Mouse (Mus musculus) limb, embryonic 12.5 days (tissue): ENCODE measurements around the gene Nmd3. TPM values are rescaled to one million over a fixed set of nuclear protein-coding genes. Genes with fewer than 3 reads are reported as not detected.
A peak's percentile ranks its signal among the peaks of the same experiment; 100 is the strongest.

Source experiments
- ATAC-seq: fragments of 200-750 bp; cut with Nextera tagmentation; 2 replicates; pipeline ENCODE4 v1.8.0; 2017; ENCODE audit warnings: low read depth, moderate TSS enrichment; ENCODE audit not compliant: insufficient number of reproducible peaks, insufficient read depth, low FRiP score, low TSS enrichment
- H3K27ac ChIP-seq: fragments of 300-500 bp; sonication (generic); 2 replicates; pipeline ENCODE4 v1.5.1; 2016; ENCODE audit warnings: mild to moderate bottlenecking, moderate library complexity
- H3K27me3 ChIP-seq: fragments of 300-500 bp; sonication (generic); 2 replicates; pipeline ENCODE4 v1.6.1; 2016; ENCODE audit warnings: mild to moderate bottlenecking, moderate library complexity
- H3K36me3 ChIP-seq: fragments of 300-500 bp; sonication (generic); 2 replicates; pipeline ENCODE4 v1.6.1; 2016; ENCODE audit warnings: mild to moderate bottlenecking, moderate library complexity
- H3K4me1 ChIP-seq: fragments of 300-500 bp; sonication (generic); replicated peaks from 2 replicates; pipeline ENCODE4 v1.6.1; 2016
- H3K4me2 ChIP-seq: fragments of 300-500 bp; sonication (generic); 2 replicates; pipeline ENCODE4 v1.6.1; 2016; ENCODE audit warnings: mild to moderate bottlenecking, moderate library complexity
- H3K4me3 ChIP-seq: fragments of 300-500 bp; sonication (generic); replicated peaks from 2 replicates; pipeline ENCODE4 v1.5.1; 2016; ENCODE audit warnings: mild to moderate bottlenecking
- H3K9ac ChIP-seq: fragments of 300-500 bp; sonication (generic); replicated peaks from 2 replicates; pipeline ENCODE4 v1.6.1; 2016; ENCODE audit warnings: mild to moderate bottlenecking, moderate library complexity
- H3K9me3 ChIP-seq: fragments of 300-500 bp; sonication (generic); 2 replicates; pipeline ENCODE4 v1.6.1; 2016; ENCODE audit warnings: mild to moderate bottlenecking, moderate library complexity
- WGBS: fragments of 180-500 bp; shearing (Covaris S2); methylation state at CpG from one replicate; pipeline ENCODE4 v1.1.7; 2016; 5-methylcytosine and 5-hydroxymethylcytosine counted together
- polyA plus RNA-seq: library from polyadenylated mRNA; unstranded; fragments of >200 nt; fragmentation: Nextera tagmentation; extraction: Ambion mirVana; gene quantifications from 2 replicates; pipeline ENCODE4 v1.2.1, GENCODE M21; 2016

The Nmd3 gene
- polyA plus RNA-seq, 1 experiment from 2014 or later = 127 TPM

DNA sequence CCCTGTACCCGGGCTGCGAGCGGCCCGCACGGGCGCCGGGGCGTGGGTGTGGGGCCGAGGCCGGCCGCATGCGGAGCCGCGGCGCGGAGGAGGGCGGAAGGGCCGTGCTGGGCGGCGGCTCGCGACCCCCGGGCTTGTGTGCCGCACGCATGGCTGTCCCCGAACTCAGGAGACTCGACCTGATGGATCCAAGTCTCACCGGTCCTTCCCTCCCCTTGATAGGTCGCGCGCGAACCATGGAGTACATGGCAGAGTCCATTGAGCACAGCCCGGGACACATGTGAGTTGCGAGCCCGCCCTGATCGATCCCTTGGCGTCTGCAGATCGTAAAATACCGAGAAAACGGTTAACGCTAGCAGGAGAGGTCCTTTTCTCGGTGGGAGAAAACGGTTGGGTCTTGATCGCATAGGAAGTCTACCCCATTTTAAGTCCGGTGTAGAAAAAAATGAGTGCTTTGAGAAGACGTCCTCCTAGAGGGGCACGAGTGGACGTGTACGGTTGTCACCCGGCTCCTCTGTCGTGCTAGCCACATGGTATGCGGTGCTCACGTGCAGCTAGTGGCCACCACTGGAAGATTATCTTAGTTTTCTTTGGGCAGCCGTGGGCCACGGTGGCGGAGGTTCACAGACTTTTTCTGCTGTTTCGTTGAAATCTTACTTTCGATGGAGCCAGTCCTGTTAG is 542 bp downstream of the Nmd3 start:
- Histone ChIP-seq H3K27ac (peak overlapping the region; percentile 91), H3K9me3 (no peaks in the 10 kb centered on the region), H3K36me3 (peaks cover 15% of the 10 kb centered on the region), H3K27me3 (no peaks in the 10 kb centered on the region), H3K9ac (peak overlapping the region; percentile 87), H3K4me3 (peak overlapping the region; percentile 96), H3K4me1 (peaks cover 13% of the 10 kb centered on the region), H3K4me2 (peak overlapping the region; percentile 87)
- ATAC-seq = 0 out of 2 replicates have a peak, but pooled peaks have one; percentile 33
- under 1% methylated on average over 58 of the region's 58 CpGs for WGBS

- Histone ChIP-seq H3K4me1 (peaks cover 13% of the 10 kb centered on the region), H3K9ac (peak overlapping the region; percentile 51), H3K27ac (no peak overlapping the region), H3K4me3 (peak overlapping the region; percentile 96), H3K27me3 (no peaks in the 10 kb centered on the region), H3K36me3 (peaks cover 19% of the 10 kb centered on the region), H3K4me2 (peak overlapping the region; percentile 87), H3K9me3 (no peaks in the 10 kb centered on the region)
- no peak for ATAC-seq
- 49% methylated on average over 7 of the region's 7 CpGs for WGBS
Observed at GRCm38 (mm10) chr3:69723161-69723560, 1.4 kb downstream of the Nmd3 start.

GRCm38 (mm10) chr3:69730930-69731329 is 9.1 kb downstream of the Nmd3 start:
- H3K9me3 ChIP-seq = no peaks in the 10 kb centered on the region
- no peak for ATAC-seq
- H3K4me2 ChIP-seq = no peak overlapping the region
- H3K9ac ChIP-seq = no peak overlapping the region
- H3K4me3 ChIP-seq = no peak overlapping the region
- no peak overlapping the region for H3K27ac ChIP-seq
- peaks cover 62% of the 10 kb centered on the region for H3K36me3 ChIP-seq
- no peaks in the 10 kb centered on the region for H3K27me3 ChIP-seq
- H3K4me1 ChIP-seq = no peaks in the 10 kb centered on the region

DNA sequence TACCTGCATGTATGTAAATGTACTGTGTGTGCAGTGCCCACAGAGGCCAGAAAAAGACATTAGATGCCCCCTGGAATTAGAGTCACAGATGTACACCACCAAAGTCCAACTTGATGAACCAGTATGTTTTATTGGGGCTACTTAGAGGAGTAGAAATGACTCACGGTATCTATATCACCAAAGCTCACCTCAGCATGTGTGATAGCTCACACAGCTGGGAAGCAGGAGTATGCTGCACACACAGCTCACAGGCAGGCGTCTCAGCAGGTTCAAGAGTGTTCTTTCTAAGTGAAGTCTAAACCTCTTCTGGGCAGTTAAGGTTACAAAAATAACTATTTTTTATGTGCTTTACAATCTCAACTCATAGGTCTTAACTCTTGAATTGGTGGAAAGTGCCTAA is 12.2 kb downstream of the Nmd3 start:
- peaks cover 71% of the 10 kb centered on the region for H3K36me3 ChIP-seq
- H3K9ac ChIP-seq = no peak overlapping the region
- no peak overlapping the region for H3K27ac ChIP-seq
- 85% methylated on average over 2 of the region's 2 CpGs for WGBS
- no peak overlapping the region for H3K4me2 ChIP-seq
- H3K4me3 ChIP-seq = no peak overlapping the region
- H3K27me3 ChIP-seq = no peaks in the 10 kb centered on the region
- H3K4me1 ChIP-seq = no peaks in the 10 kb centered on the region
- no peak for ATAC-seq
- no peaks in the 10 kb centered on the region for H3K9me3 ChIP-seq

- no peak overlapping the region for H3K4me2 ChIP-seq
- H3K4me1 ChIP-seq = no peaks in the 10 kb centered on the region
- H3K27ac ChIP-seq = no peak overlapping the region
- no peaks in the 10 kb centered on the region for H3K27me3 ChIP-seq
- H3K36me3 ChIP-seq = peaks cover 72% of the 10 kb centered on the region
- H3K9me3 ChIP-seq = no peaks in the 10 kb centered on the region
- 76% methylated on average over 3 of the region's 3 CpGs for WGBS
- ATAC-seq = no peak
- no peak overlapping the region for H3K9ac ChIP-seq
- H3K4me3 ChIP-seq = no peak overlapping the region
Observed at GRCm38 (mm10) chr3:69755192-69755591, 33.4 kb downstream of the Nmd3 start.

- Histone ChIP-seq H3K4me1 (no peaks in the 10 kb centered on the region), H3K9me3 (no peaks in the 10 kb centered on the region), H3K27me3 (no peaks in the 10 kb centered on the region), H3K4me2 (no peak overlapping the region), H3K9ac (no peak overlapping the region), H3K36me3 (peaks cover 64% of the 10 kb centered on the region), H3K4me3 (no peak overlapping the region), H3K27ac (no peak overlapping the region)
- WGBS = 89% methylated on average over 3 of the region's 3 CpGs
- no peak for ATAC-seq
Observed at GRCm38 (mm10) chr3:69755968-69756367, 34.2 kb downstream of the Nmd3 start.

GRCm38 (mm10) chr3:69756499-69756898 is 34.7 kb downstream of the Nmd3 start:
- no peaks in the 10 kb centered on the region for H3K27me3 ChIP-seq
- 32% methylated on average over 7 of the region's 7 CpGs for WGBS
- H3K4me2 ChIP-seq = no peak overlapping the region
- H3K9me3 ChIP-seq = no peaks in the 10 kb centered on the region
- no peak overlapping the region for H3K27ac ChIP-seq
- H3K4me3 ChIP-seq = no peak overlapping the region
- ATAC-seq = no peak
- no peaks in the 10 kb centered on the region for H3K4me1 ChIP-seq
- no peak overlapping the region for H3K9ac ChIP-seq
- peaks cover 59% of the 10 kb centered on the region for H3K36me3 ChIP-seq

- ATAC-seq = no peak
- WGBS = 83% methylated on average over 1 of the region's 1 CpGs
- H3K36me3 ChIP-seq = peaks cover 54% of the 10 kb centered on the region
Observed at GRCm38 (mm10) chr3:69757456-69757855, 35.7 kb downstream of the Nmd3 start.

GRCm38 (mm10) chr3:69760081-69760480 is 38.3 kb downstream of the Nmd3 start:
- no peak overlapping the region for H3K9ac ChIP-seq
- WGBS = 91% methylated on average over 6 of the region's 6 CpGs
- H3K27me3 ChIP-seq = no peaks in the 10 kb centered on the region

More at GRCm38 (mm10) chr3:69757456-69757855, 35.7 kb downstream of the Nmd3 start:
- Histone ChIP-seq H3K27me3 (no peaks in the 10 kb centered on the region), H3K9ac (no peak overlapping the region), H3K4me2 (no peak overlapping the region), H3K27ac (no peak overlapping the region), H3K4me3 (no peak overlapping the region), H3K4me1 (no peaks in the 10 kb centered on the region), H3K9me3 (no peaks in the 10 kb centered on the region)

DNA sequence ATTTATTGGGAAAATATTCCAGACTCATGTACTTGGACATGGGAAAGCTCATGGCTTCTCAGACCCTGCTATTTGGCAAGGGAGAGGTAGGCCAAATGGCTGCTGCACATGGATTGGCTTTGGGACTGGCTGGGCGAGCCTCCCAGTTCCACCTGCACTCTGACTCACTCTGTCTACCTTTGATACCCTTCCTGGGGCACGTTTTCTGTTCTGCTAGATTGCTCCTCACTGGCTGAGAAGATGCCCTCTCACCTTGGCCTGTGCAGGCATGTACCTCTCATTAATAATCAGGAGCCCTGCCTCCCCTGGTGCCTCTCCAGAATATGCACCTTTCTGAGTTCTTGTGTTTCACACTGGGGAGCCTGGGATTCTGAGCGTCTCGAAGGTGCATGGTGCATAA is 39.4 kb downstream of the Nmd3 start:
- no peaks in the 10 kb centered on the region for H3K9me3 ChIP-seq
- no peak overlapping the region for H3K4me3 ChIP-seq
- 86% methylated on average over 4 of the region's 4 CpGs for WGBS
- no peak overlapping the region for H3K27ac ChIP-seq
- no peak overlapping the region for H3K9ac ChIP-seq
- peaks cover 31% of the 10 kb centered on the region for H3K36me3 ChIP-seq
- no peak overlapping the region for H3K4me2 ChIP-seq
- H3K27me3 ChIP-seq = no peaks in the 10 kb centered on the region
- ATAC-seq = no peak
- no peaks in the 10 kb centered on the region for H3K4me1 ChIP-seq

More at GRCm38 (mm10) chr3:69760081-69760480, 38.3 kb downstream of the Nmd3 start:
- no peak overlapping the region for H3K4me3 ChIP-seq
- peaks cover 34% of the 10 kb centered on the region for H3K36me3 ChIP-seq
- no peaks in the 10 kb centered on the region for H3K9me3 ChIP-seq
- no peak for ATAC-seq
- H3K4me1 ChIP-seq = no peaks in the 10 kb centered on the region
- no peak overlapping the region for H3K4me2 ChIP-seq
- H3K27ac ChIP-seq = no peak overlapping the region

GRCm38 (mm10) chr3:69762838-69763368 is 41.1 kb downstream of the Nmd3 start:
- whole genome bisulfite sequencing = 74% methylated on average over 6 of the region's 6 CpGs
- H3K27me3 ChIP-seq = no peaks in the 10 kb centered on the region
- no peaks in the 10 kb centered on the region for H3K9me3 ChIP-seq
- no peak overlapping the region for H3K4me3 ChIP-seq
- ATAC-seq = no peak
- no peaks in the 10 kb centered on the region for H3K4me1 ChIP-seq
- H3K9ac ChIP-seq = no peak overlapping the region
- H3K4me2 ChIP-seq = no peak overlapping the region
- peaks cover 25% of the 10 kb centered on the region for H3K36me3 ChIP-seq
- H3K27ac ChIP-seq = no peak overlapping the region
